In genomic region chr13:29746501-29747346, GRCm38 (mm10) we compare ENCODE assay signal across 9 mouse cellular contexts.
A peak's percentile ranks its signal among the peaks of the same experiment; 100 is the strongest.
DNase-seq lines count a peak whose midpoint lies in the region; ATAC-seq and TF ChIP-seq lines count a peak whose summit lies in the region.
"Had no signal": no experiment of that assay in that cellular context is flagged by ENCODE, and none has a peak within 500 bp of the region (broad histone marks: within the 10 kb centered on the region; RNA-seq: fewer than 3 reads in every experiment).

No protein-coding gene starts in this region.

- no peak for TF ChIP-seq POLR2A in myocyte (IDR thresholded peaks at IDR 0.05; ENCODE audit: insufficient read length, low read depth)

- no peak overlapping the region for H3ac ChIP-seq in myocyte (ENCODE audit: control insufficient read depth, insufficient read length)

- 59% methylated on average over 9 of the region's 9 CpGs for WGBS in lung, embryonic 15.5 days
- 53% methylated on average over 9 of the region's 9 CpGs for WGBS in embryonic facial prominence, embryonic 11.5 days
- WGBS in forebrain, embryonic 15.5 days: 44% methylated on average over 9 of the region's 9 CpGs

- no peaks in the 10 kb centered on the region for H3K79me2 ChIP-seq in myocyte (ENCODE audit: control insufficient read depth, insufficient read depth)

- no peaks in the 10 kb centered on the region for H3K9me3 ChIP-seq in lung, embryonic 15.5 days
- H3K9me3 ChIP-seq in embryonic facial prominence, embryonic 11.5 days (replicated peaks; ENCODE audit: control insufficient read depth, low read length): no peaks in the 10 kb centered on the region
- no peaks in the 10 kb centered on the region for H3K9me3 ChIP-seq in forebrain, embryonic 15.5 days

- no peak for ATAC-seq in lung, embryonic 15.5 days (ENCODE audit: borderline replicate concordance, extremely low read depth, low FRiP score, low TSS enrichment)
- ATAC-seq in embryonic facial prominence, embryonic 11.5 days (replicated peaks; ENCODE audit: insufficient number of reproducible peaks, low FRiP score, low TSS enrichment, low read depth): no peak
- peak; percentile 70 for ATAC-seq in forebrain, embryonic 15.5 days (replicated peaks)
- ATAC-seq in CD4-positive, CD25-positive, alpha-beta regulatory T cell, adult 4 months: no peak

- H3K27me3 ChIP-seq in lung, embryonic 15.5 days: no peaks in the 10 kb centered on the region
- H3K27me3 ChIP-seq in embryonic facial prominence, embryonic 11.5 days (ENCODE audit: control insufficient read depth, insufficient read depth, low read length): no peaks in the 10 kb centered on the region
- H3K27me3 ChIP-seq in forebrain, embryonic 15.5 days: no peaks in the 10 kb centered on the region
- H3K27me3 ChIP-seq in myocyte (ENCODE audit: control insufficient read depth, insufficient read depth, insufficient read length): no peaks in the 10 kb centered on the region

- DNase-seq in lung, postnatal 25 days (ENCODE audit: low spot score): no peak
- DNase-seq in embryonic facial prominence, embryonic 11.5 days (ENCODE audit: low spot score): peak; percentile 32
- DNase-seq in layer of hippocampus, adult 11-12 months (ENCODE audit: low spot score): no peak
- DNase-seq in kidney, postnatal 36 days: no peak
- DNase-seq: cerebellum, adult 18-20 months had no signal

- H3K4me2 ChIP-seq in lung, embryonic 15.5 days: no peak overlapping the region
- no peak overlapping the region for H3K4me2 ChIP-seq in embryonic facial prominence, embryonic 11.5 days (ENCODE audit: low read depth, low read length)
- no peak overlapping the region for H3K4me2 ChIP-seq in forebrain, embryonic 15.5 days (replicated peaks)
- peak overlapping the region; percentile 26 for H3K4me2 ChIP-seq in myocyte (ENCODE audit: low read depth)

- H3K4me3 ChIP-seq in lung, embryonic 15.5 days: no peak overlapping the region
- no peak overlapping the region for H3K4me3 ChIP-seq in embryonic facial prominence, embryonic 11.5 days (ENCODE audit: low read depth, low read length)
- H3K4me3 ChIP-seq in forebrain, embryonic 15.5 days: no peak overlapping the region
- H3K4me3 ChIP-seq in myocyte: no peak overlapping the region

- H3K36me3 ChIP-seq in lung, embryonic 15.5 days: no peaks in the 10 kb centered on the region
- H3K36me3 ChIP-seq in embryonic facial prominence, embryonic 11.5 days (replicated peaks; ENCODE audit: control insufficient read depth, insufficient read depth, low read depth, low read length): no peaks in the 10 kb centered on the region
- no peaks in the 10 kb centered on the region for H3K36me3 ChIP-seq in forebrain, embryonic 15.5 days
- no peaks in the 10 kb centered on the region for H3K36me3 ChIP-seq in myocyte (ENCODE audit: control insufficient read depth, insufficient read depth)

- H3K4me1 ChIP-seq in lung, embryonic 15.5 days: peaks cover 14% of the 10 kb centered on the region
- 0 out of 2 replicates have a peak, but pooled peaks cover 2% of the 10 kb centered on the region for H3K4me1 ChIP-seq in embryonic facial prominence, embryonic 11.5 days (ENCODE audit: control insufficient read depth, insufficient read depth, low read length)
- H3K4me1 ChIP-seq in forebrain, embryonic 15.5 days: peaks cover 26% of the 10 kb centered on the region

- no peak overlapping the region for H3K9ac ChIP-seq in lung, embryonic 15.5 days
- H3K9ac ChIP-seq in embryonic facial prominence, embryonic 11.5 days (replicated peaks; ENCODE audit: low read length): no peak overlapping the region
- no peak overlapping the region for H3K9ac ChIP-seq in forebrain, embryonic 15.5 days (replicated peaks)

- 0 out of 2 replicates have a peak overlapping the region, but pooled peaks have one; percentile 2 for H3K27ac ChIP-seq in lung, embryonic 15.5 days
- peak overlapping the region; percentile 41; the same call in 1 of the 2 replicates for H3K27ac ChIP-seq in embryonic facial prominence, embryonic 11.5 days (replicated peaks; ENCODE audit: low read depth, low read length)
- peak overlapping the region; percentile 45 for H3K27ac ChIP-seq in forebrain, embryonic 15.5 days (replicated peaks)

TF ChIP-seq in myocyte, 11 proteins besides CTCF, POLR2A, EP300 and RAD21:
- no peak for TF ChIP-seq REST (IDR thresholded peaks at IDR 0.05; ENCODE audit: insufficient read depth, insufficient read length)
- TF ChIP-seq TCF12 (IDR thresholded peaks at IDR 0.05; ENCODE audit: insufficient read depth, poor library complexity, severe bottlenecking): peak; percentile 30
- TF ChIP-seq TCF3 (IDR thresholded peaks at IDR 0.05; ENCODE audit: insufficient read length, low read depth): no peak
- peak in 2 of 3 experiments; percentile 79 to 81 for TF ChIP-seq MYOD1 (IDR thresholded peaks at IDR 0.05; ENCODE audit: control insufficient read depth in 1 of 3, insufficient read length in 2 of 3, low read depth in 2 of 3)
- peak in 2 of 3 experiments; percentile 35 to 76 for TF ChIP-seq MYOG (IDR thresholded peaks at IDR 0.05; ENCODE audit: control insufficient read depth in 1 of 3, insufficient read depth in 1 of 3, insufficient read length in 2 of 3, low read depth in 2 of 3)
- TF ChIP-seq E2F4 (IDR thresholded peaks at IDR 0.05; ENCODE audit: insufficient read depth): no peak
- no peak for TF ChIP-seq SRF (IDR thresholded peaks at IDR 0.05; ENCODE audit: control insufficient read depth, insufficient read length, low read depth)
TF ChIP-seq in myocyte: peak in this region for 3.
